Mouse (Mus musculus): ENCODE measurements at regions not wholly inside any gene's neighbourhood (a gene's known extent, or its start where the extent isn't known, plus 50 kb on each side); places are given as distances from the start of the nearest gene placed in this dataset.
A peak's percentile ranks its signal among the peaks of the same experiment; 100 is the strongest.

DNA sequence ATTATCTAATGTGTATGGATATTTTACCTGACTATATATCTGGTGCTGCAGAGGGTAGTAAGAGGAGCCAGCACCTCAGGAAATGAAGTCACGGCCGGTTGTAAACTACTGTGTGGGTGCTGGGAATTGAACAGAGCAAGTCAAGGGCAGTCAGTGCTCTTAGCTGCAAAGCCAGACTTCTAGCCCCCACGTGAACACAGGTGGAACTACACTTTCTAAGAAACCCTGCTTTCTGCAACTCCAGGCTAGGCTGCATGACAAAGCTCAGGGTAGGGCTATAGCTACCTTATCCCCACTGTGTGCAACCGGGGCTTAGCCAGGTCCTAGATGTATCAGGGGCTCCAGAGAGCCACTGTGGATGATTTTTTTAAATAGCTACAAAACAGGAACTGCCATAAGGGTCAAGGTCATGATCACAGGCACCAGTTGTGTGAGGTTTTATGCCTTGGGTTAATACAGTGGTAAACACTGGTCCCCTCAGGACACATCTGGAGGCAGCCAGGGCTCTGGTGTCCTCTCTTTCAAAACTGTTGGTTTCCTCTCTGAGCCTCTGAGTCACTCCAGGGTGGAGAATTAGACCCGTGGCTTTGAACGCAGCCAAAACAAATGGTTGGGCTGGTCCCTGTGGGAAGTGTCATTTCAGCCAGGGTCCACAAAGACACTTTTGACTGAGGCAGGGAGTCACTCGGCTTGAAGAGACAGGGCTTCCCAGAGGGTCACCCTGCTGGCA, 76.5 kb downstream of the Gm26897 start:
- Histone ChIP-seq H3K4me3 (no peak overlapping the region), H3K9me3 (no peaks in the 10 kb centered on the region), H3K4me2 (replicated peaks) (no peak overlapping the region), H3K36me3 (no peaks in the 10 kb centered on the region), H3K4me1 (peaks cover 42% of the 10 kb centered on the region), H3K27ac (no peak overlapping the region), H3K27me3 (no peaks in the 10 kb centered on the region), H3K9ac (no peak overlapping the region)
- ATAC-seq (ENCODE audit: insufficient number of reproducible peaks, insufficient read depth, low FRiP score, low TSS enrichment): no peak
- 33% methylated on average over 7 of the region's 7 CpGs for WGBS

DNA sequence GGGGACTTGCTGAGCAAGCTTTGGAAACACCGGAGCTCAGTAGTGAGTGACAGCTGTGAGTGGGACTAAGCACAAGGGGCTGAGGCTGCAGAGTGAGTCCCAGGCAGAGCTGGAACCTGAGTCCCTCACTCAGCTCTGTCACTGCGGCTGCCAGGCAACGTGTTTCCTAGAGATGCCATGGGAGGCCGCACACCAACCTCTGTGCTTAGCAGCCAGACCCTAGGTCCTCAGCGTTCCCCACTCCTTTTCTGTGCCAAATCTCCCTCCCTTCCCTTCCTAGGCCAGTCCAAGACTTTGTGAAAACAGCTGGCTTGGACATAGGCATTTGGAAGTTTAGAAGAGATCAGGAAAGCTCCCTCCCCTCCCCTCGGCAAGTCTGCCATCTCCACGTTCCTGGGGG, 78.9 kb downstream of the Gm26897 start:
- no peak overlapping the region for H3K4me3 ChIP-seq
- H3K27me3 ChIP-seq: no peaks in the 10 kb centered on the region
- no peaks in the 10 kb centered on the region for H3K36me3 ChIP-seq
- no peak overlapping the region for H3K27ac ChIP-seq
- no peak overlapping the region for H3K9ac ChIP-seq
- peaks cover 26% of the 10 kb centered on the region for H3K4me1 ChIP-seq
- no peak overlapping the region for H3K4me2 ChIP-seq (replicated peaks)
- WGBS: 49% methylated on average over 7 of the region's 7 CpGs
- H3K9me3 ChIP-seq: no peaks in the 10 kb centered on the region
- no peak for ATAC-seq (ENCODE audit: insufficient number of reproducible peaks, insufficient read depth, low FRiP score, low TSS enrichment)

DNA sequence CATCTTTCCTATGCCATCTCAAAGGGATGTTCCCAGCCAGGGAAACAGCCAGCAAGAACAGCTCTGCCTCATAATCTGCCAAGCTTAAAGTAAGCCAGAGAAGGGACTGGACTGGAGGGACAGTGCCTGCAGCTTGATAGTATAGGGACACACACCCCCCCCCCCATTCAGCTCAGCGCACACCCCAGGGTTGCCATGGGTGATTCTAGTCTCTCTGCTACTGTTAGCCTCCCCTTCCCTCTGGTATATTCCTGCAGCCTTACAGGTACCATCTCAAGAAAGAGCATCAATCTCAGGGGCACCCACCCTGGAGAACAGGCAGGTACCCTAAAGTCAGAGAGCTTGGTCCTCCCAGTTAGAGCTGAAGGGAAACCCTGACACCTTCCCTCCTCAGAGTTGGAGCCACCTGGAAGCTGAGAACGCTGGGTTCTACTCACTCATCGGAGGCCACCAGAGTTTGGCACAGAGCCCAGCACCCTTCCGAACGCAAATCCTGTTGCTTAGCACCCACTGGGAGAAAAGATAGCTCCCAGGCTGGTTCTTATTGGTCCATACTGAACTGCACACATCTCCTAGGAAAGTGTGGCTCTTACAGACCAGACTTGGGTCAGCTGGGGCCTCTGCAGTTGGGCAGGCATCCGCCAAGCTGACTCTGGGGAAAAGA, 79.5 kb downstream of the Gm26897 start:
- Histone ChIP-seq H3K4me2 (replicated peaks) (no peak overlapping the region), H3K4me1 (peaks cover 19% of the 10 kb centered on the region), H3K9ac (no peak overlapping the region), H3K36me3 (no peaks in the 10 kb centered on the region), H3K27ac (no peak overlapping the region), H3K27me3 (no peaks in the 10 kb centered on the region), H3K4me3 (no peak overlapping the region), H3K9me3 (no peaks in the 10 kb centered on the region)
- WGBS: 80% methylated on average over 6 of the region's 6 CpGs
- no peak for ATAC-seq (ENCODE audit: insufficient number of reproducible peaks, insufficient read depth, low FRiP score, low TSS enrichment)

DNA sequence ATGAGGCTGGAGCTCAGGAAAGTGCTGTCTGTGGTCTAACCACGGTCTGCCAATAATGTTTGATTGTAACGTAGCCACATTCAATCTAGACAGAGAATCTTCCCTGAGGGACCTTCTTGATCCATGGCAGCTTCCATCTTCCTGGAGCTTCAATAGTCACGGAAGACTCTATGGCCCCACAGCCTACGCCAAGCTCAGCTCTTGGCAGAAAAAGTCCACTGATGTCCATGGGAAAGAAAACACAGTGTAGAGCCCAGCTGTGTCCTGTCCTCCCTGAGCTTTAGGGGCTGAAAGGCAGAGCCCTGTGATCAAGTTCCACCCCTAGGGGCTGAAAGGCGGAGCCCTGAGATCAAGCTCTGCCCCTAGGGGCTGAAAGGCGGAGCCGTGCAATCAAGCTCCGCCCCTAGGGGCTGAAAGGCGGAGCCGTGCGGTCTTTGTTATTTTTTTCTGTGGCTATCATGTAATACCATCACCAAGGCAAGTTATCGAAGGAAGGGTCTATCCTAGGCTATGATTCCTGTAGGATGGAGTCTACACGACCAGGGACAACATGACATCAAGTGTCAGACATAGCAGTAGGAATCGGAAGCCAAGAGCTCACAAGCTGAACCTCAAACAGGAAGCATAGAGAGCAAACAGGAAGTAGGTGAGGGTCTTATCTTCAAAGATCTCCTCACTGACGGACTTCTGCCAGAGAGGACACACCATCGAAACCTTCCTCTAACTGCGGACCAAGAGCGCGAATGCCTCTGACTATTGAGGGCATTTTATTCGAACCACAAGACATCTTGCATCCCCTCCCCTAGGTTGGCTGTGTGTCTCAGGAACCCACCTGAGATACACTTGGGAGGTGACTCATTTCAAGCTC, 81.4 kb downstream of the Gm26897 start:
- Histone ChIP-seq H3K4me2 (replicated peaks) (no peak overlapping the region), H3K36me3 (no peaks in the 10 kb centered on the region), H3K4me3 (no peak overlapping the region), H3K4me1 (peaks cover 13% of the 10 kb centered on the region), H3K27me3 (no peaks in the 10 kb centered on the region; the same call in 1 of the 2 replicates), H3K9ac (no peak overlapping the region), H3K27ac (no peak overlapping the region), H3K9me3 (no peaks in the 10 kb centered on the region)
- no peak for ATAC-seq (ENCODE audit: insufficient number of reproducible peaks, insufficient read depth, low FRiP score, low TSS enrichment)
- 87% methylated on average over 20 of the region's 20 CpGs for WGBS

DNA sequence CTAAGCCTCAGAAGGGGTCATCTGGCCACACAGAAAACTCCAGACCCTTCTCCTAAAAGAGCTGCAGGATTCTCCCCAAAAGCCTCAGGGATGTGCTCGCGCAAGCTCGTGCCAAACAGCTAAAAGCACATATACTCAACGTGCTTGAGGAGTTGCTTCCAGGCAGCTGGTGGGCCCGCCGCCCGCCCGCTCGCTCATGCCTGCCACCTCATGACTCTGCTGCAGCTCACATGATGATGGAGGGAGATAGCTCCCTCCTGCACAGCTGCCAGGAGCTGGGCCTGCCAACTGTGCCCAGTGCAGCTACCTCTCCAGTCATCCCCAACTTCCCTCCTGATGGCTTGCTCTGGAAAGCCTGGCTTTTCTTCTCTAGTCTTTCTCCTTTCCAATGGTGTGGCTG, 87.2 kb downstream of the Gm26897 start:
- Histone ChIP-seq H3K4me1 (no peaks in the 10 kb centered on the region), H3K4me2 (replicated peaks) (no peak overlapping the region), H3K9ac (no peak overlapping the region), H3K27ac (no peak overlapping the region), H3K36me3 (no peaks in the 10 kb centered on the region), H3K9me3 (no peaks in the 10 kb centered on the region), H3K27me3 (no peaks in the 10 kb centered on the region; the same call in 1 of the 2 replicates), H3K4me3 (no peak overlapping the region)
- ATAC-seq (ENCODE audit: insufficient number of reproducible peaks, insufficient read depth, low FRiP score, low TSS enrichment): no peak
- WGBS: 86% methylated on average over 9 of the region's 9 CpGs

DNA sequence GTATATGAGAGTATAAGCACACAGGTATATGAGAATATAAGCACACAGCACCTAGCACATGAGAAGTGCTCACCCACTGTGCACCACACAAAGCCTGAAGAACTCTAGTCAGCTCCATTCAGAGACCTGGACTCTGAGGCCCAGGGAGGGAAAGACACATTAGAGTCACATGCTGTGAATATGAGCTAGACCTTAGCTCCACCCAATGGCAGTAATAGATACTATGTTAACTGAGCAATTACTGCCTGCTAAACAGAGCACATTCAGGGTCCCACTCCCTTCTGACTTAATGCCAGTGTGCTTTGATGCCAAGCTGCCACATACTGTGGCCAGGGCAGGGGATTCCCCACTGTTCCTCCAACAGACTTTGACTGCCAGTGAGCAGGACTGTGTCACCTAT, 89.2 kb downstream of the Gm26897 start:
- Histone ChIP-seq H3K4me3 (no peak overlapping the region), H3K9me3 (no peaks in the 10 kb centered on the region), H3K27me3 (no peaks in the 10 kb centered on the region; the same call in 1 of the 2 replicates), H3K4me1 (no peaks in the 10 kb centered on the region), H3K4me2 (replicated peaks) (no peak overlapping the region), H3K36me3 (no peaks in the 10 kb centered on the region), H3K27ac (no peak overlapping the region), H3K9ac (no peak overlapping the region)
- no peak for ATAC-seq (ENCODE audit: insufficient number of reproducible peaks, insufficient read depth, low FRiP score, low TSS enrichment)

DNA sequence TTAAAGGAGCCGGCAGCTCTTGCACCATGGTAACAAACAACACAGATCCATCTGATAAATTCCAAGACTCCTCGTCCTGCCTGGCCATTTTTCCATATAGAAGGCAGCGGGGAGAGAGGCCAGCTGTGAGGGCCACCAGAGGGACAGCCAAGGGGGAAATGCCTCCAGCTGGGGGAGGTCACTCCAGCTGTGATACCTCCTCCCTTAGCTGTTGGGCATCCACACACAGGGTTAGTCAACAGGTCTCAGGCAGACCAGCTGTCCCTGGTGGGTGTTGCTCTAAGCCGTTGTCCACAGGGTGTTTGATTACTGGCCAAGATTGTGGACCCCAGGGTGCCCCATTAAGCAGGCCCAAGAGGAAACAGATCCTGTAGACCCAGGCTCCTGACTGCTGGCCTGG, 89.7 kb downstream of the Gm26897 start:
- ATAC-seq (ENCODE audit: insufficient number of reproducible peaks, insufficient read depth, low FRiP score, low TSS enrichment): no peak
- Histone ChIP-seq H3K9ac (no peak overlapping the region), H3K36me3 (no peaks in the 10 kb centered on the region), H3K4me2 (replicated peaks) (no peak overlapping the region), H3K4me3 (no peak overlapping the region), H3K27me3 (no peaks in the 10 kb centered on the region; the same call in 1 of the 2 replicates), H3K4me1 (no peaks in the 10 kb centered on the region), H3K9me3 (no peaks in the 10 kb centered on the region), H3K27ac (no peak overlapping the region)
- 31% methylated on average over 4 of the region's 4 CpGs for WGBS

DNA sequence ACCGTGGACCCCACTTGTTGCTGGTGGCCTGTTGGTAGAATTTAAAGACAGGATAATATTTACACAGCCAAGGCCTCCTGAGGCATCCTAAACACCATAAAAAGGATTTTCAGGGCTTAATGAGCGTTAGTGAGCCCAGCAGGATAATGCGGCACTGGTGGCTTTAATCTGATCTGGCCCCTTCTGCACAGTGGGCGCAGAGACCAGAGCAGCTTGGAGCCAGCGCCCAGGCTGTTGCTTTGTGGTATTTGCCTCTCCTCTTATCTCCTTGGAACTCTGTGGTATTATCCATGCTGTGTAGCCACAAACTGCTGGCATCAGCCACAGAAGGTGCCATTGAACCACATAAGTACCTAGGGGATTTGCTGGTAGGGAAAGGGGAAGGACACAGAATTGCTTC, 90.1 kb downstream of the Gm26897 start:
- H3K4me2 ChIP-seq (replicated peaks): no peak overlapping the region
- H3K27ac ChIP-seq: no peak overlapping the region
- no peak overlapping the region for H3K4me3 ChIP-seq
- no peaks in the 10 kb centered on the region for H3K36me3 ChIP-seq
- no peak for ATAC-seq (ENCODE audit: insufficient number of reproducible peaks, insufficient read depth, low FRiP score, low TSS enrichment)
- H3K9me3 ChIP-seq: no peaks in the 10 kb centered on the region
- no peak overlapping the region for H3K9ac ChIP-seq
- 32% methylated on average over 5 of the region's 5 CpGs for WGBS
- H3K4me1 ChIP-seq: no peaks in the 10 kb centered on the region
- no peaks in the 10 kb centered on the region; the same call in 1 of the 2 replicates for H3K27me3 ChIP-seq

DNA sequence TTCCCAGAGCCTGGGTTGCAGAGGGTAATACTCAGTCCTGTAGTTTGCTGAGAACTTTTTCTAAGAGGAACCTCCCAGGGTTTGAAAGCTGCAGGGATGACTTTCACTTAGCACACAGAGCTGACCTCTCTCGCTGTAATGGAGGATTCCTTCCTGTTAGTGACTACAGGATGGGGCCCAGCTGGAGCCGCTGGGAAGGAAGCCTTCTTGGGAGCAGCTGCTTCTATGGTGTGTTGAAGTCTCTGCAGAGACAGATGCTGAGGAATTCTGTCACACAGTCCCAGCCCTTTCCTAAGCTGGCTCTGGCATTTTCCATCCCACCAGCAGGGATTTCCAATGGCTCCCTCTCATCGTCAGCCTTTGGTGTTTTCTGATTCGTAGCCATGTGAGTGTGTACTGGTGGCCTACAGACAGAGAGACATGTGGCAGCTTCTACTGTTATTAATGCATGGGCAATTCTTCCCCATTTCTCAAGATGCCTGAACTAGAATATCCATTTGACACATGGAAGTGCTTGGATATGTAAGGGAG, 90.9 kb downstream of the Gm26897 start:
- no peak overlapping the region for H3K4me3 ChIP-seq

DNA sequence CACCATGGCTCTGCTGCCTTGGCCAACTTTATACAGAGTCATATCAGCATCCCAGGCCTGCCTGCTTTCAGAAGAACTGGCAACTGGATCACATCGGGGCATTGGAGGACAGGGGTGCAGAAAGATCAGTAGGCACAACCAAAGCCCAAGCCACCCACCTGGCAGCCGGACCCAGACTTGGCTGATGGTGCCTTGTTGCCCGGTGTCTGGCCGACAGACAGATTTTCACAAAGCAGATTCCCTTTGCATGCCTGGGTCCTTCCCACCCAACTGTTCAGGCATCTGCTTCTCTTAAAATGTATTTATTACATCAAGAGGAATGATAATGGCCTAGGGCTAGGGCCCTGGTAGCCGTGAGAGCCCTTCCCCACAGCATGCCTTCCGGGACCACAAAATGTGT, 96.2 kb downstream of the Gm26897 start:
- Histone ChIP-seq H3K4me2 (replicated peaks) (no peak overlapping the region), H3K36me3 (no peaks in the 10 kb centered on the region), H3K9ac (no peak overlapping the region), H3K27ac (no peak overlapping the region), H3K9me3 (no peaks in the 10 kb centered on the region; the same call in 1 of the 2 replicates), H3K4me3 (no peak overlapping the region), H3K4me1 (no peaks in the 10 kb centered on the region), H3K27me3 (no peaks in the 10 kb centered on the region)
- 72% methylated on average over 6 of the region's 6 CpGs for WGBS
- no peak for ATAC-seq (ENCODE audit: insufficient number of reproducible peaks, insufficient read depth, low FRiP score, low TSS enrichment)

More for the DNA sequence above, 90.9 kb downstream of the Gm26897 start:
- WGBS: 60% methylated on average over 4 of the region's 4 CpGs
- Histone ChIP-seq H3K4me1 (no peaks in the 10 kb centered on the region), H3K9me3 (no peaks in the 10 kb centered on the region), H3K27me3 (no peaks in the 10 kb centered on the region; the same call in 1 of the 2 replicates), H3K36me3 (no peaks in the 10 kb centered on the region), H3K27ac (no peak overlapping the region), H3K4me2 (replicated peaks) (no peak overlapping the region), H3K9ac (no peak overlapping the region)
- ATAC-seq (ENCODE audit: insufficient number of reproducible peaks, insufficient read depth, low FRiP score, low TSS enrichment): no peak

DNA sequence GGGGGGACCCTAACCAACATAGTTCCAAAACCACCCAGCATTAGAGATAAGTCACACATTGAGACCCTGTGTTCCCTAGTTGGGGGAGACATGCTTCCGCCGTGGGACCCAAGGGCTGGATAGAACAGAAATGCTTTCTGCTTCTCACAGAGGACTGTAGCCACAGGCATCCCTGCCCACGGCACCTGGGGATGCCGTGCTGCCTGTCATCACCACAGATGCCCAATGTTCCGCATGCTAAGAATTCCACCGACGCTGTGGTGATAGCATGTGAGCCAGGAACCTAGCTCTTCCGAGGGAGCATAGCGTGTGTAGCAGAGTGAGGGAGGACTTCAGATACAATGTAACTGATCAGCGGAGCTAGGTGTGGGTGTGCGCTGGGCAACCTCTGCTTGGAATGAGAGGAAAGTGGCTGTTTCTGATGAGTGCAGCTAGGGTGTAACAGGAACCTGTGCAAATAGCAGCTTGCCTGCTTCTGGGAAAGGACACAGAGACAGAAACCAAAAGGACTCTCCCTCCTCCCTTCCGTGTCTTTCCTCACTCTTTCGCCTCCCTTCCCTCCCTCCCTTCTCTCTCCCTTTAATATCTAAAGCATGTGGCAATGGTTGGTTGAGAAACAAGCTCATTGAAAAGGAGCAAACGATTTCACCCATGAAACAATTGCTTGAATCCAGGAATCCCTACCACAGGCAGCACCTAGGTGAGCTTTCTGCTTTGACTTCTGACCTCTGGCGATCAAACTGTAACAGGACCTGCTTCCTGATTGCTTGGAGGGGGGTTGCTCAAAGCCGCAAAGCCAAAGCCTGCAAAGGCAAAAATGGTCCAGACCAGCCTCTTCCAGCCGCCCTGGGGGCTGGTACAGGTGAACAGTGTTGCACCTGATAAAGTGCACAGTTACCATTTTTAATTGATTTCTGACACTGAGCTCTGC, 102.3 kb downstream of the Gm26897 start:
- H3K9ac ChIP-seq: no peak overlapping the region
- peaks cover 15% of the 10 kb centered on the region; the same call in 1 of the 2 replicates for H3K27me3 ChIP-seq
- ATAC-seq (ENCODE audit: insufficient number of reproducible peaks, insufficient read depth, low FRiP score, low TSS enrichment): no peak
- H3K36me3 ChIP-seq: no peaks in the 10 kb centered on the region
- H3K4me1 ChIP-seq: peaks cover 20% of the 10 kb centered on the region
- peak overlapping the region; percentile 16; the same call in 1 of the 2 replicates for H3K4me2 ChIP-seq (replicated peaks)
- no peak overlapping the region for H3K27ac ChIP-seq
- no peak overlapping the region for H3K4me3 ChIP-seq
- no peaks in the 10 kb centered on the region; the same call in 1 of the 2 replicates for H3K9me3 ChIP-seq
- WGBS: 29% methylated on average over 17 of the region's 17 CpGs

Data from embryonic facial prominence, embryonic 12.5 days (tissue).